Mouse (Mus musculus): ENCODE results near the gene Sparcl1.

GRCm38 (mm10) chr5:104077508-104077907, 36.0 kb downstream of the Sparcl1 start, which contains the start of gene Gm17660:
- no peak for TF ChIP-seq CTCF (conservative IDR thresholded peaks at IDR 0.05; ENCODE audit: low read length)
- no peak for TF ChIP-seq NANOG (IDR thresholded peaks at IDR 0.05; ENCODE audit: borderline replicate concordance, low read length)
- TF ChIP-seq POU5F1 (IDR thresholded peaks at IDR 0.05; ENCODE audit: borderline replicate concordance, low read length) = no peak

All from E14TG2a.4 (cell line).